ENCODE assay signal across 20 mouse cellular contexts in the genomic region with DNA sequence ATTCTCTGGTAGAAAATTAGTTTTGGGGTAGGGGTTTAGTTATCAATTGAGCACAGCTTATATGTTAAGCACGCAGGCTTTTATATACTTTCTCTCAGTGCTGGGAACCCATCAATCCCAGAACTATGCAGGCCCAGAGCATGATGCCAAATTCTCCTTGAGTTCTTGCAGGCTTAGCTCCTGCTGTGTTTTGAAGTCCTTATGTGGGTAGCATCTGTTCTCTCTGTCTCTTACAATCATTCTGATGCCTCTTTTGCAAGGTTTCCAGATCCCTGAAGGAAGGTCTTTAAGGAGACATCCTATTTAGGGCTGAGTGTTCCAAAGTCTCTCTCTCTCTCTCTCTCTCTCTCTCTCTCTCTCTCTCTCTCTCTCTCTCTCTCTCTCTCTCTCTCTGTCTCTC.
DNase-seq lines count a peak whose midpoint lies in the region; ATAC-seq lines count a peak whose summit lies in the region.
"Had no signal": no experiment of that assay in that cellular context is flagged by ENCODE, and none has a peak within 500 bp of the region (broad histone marks: within the 10 kb centered on the region; RNA-seq: fewer than 3 reads in every experiment).

No protein-coding gene starts in this region.

- DNase-seq in forebrain, embryonic 14.5 days (ENCODE audit: low spot score): peak; percentile 5
- no peak for DNase-seq in forebrain, embryonic 11.5 days (ENCODE audit: low spot score)
- DNase-seq in right cerebral cortex, adult 18-20 months: peak; percentile 5
- no peak for DNase-seq in right cerebral cortex, postnatal 14 days
- peak; percentile 63 for DNase-seq in layer of hippocampus, adult 9-11 months
- DNase-seq in thymus, postnatal 0 days (ENCODE audit: low spot score): no peak
- no peak for DNase-seq in adrenal gland, postnatal 14 days
- DNase-seq: embryo, embryonic 11 days; heart, postnatal 10 days; kidney, adult 2 months; kidney, postnatal 10 days; lung, postnatal 10 days; retina, postnatal 1 day; thymus, postnatal 4 days had no signal

- WGBS in forebrain, embryonic 14.5 days: 80% methylated on average over 1 of the region's 1 CpGs
- 88% methylated on average over 1 of the region's 1 CpGs for WGBS in forebrain, embryonic 11.5 days

- no peak overlapping the region for H3K4me2 ChIP-seq in forebrain, embryonic 14.5 days (ENCODE audit: low read length)
- H3K4me2 ChIP-seq in forebrain, embryonic 11.5 days (ENCODE audit: low read depth, low read length, severe bottlenecking): no peak overlapping the region
- H3K4me2 ChIP-seq: limb, embryonic 13.5 days; liver, embryonic 15.5 days; midbrain, embryonic 12.5 days had no signal

- H3K4me3 ChIP-seq in forebrain, embryonic 14.5 days (ENCODE audit: low read depth, low read length): no peak overlapping the region
- no peak overlapping the region for H3K4me3 ChIP-seq in forebrain, embryonic 11.5 days (ENCODE audit: low read depth, low read length)
- H3K4me3 ChIP-seq: forebrain, embryonic 10.5 days; heart, embryonic 10.5 days; limb, embryonic 13.5 days; liver, embryonic 15.5 days; midbrain, embryonic 12.5 days had no signal

- no peaks in the 10 kb centered on the region for H3K9me3 ChIP-seq in forebrain, embryonic 14.5 days (replicated peaks; ENCODE audit: control insufficient read depth, low read length)
- no peaks in the 10 kb centered on the region for H3K9me3 ChIP-seq in forebrain, embryonic 11.5 days (ENCODE audit: control insufficient read depth, low read length)
- H3K9me3 ChIP-seq: forebrain, embryonic 10.5 days; heart, embryonic 10.5 days; limb, embryonic 13.5 days; liver, embryonic 15.5 days; midbrain, embryonic 12.5 days had no signal

- no peaks in the 10 kb centered on the region for H3K27me3 ChIP-seq in forebrain, embryonic 14.5 days (replicated peaks; ENCODE audit: control insufficient read depth, insufficient read depth, low read length)
- no peaks in the 10 kb centered on the region for H3K27me3 ChIP-seq in forebrain, embryonic 11.5 days (ENCODE audit: control insufficient read depth, insufficient read depth, low read length)
- H3K27me3 ChIP-seq: CH12.LX; limb, embryonic 13.5 days; liver, embryonic 15.5 days; midbrain, embryonic 12.5 days had no signal

- H3K36me3 ChIP-seq in forebrain, embryonic 14.5 days (ENCODE audit: control insufficient read depth, insufficient read depth, low read length): no peaks in the 10 kb centered on the region
- no peaks in the 10 kb centered on the region for H3K36me3 ChIP-seq in forebrain, embryonic 11.5 days (ENCODE audit: control insufficient read depth, insufficient read depth, low read length)
- H3K36me3 ChIP-seq: forebrain, embryonic 10.5 days; heart, embryonic 10.5 days; limb, embryonic 13.5 days; liver, embryonic 15.5 days; midbrain, embryonic 12.5 days had no signal

- H3K4me1 ChIP-seq in forebrain, embryonic 14.5 days (ENCODE audit: control insufficient read depth, insufficient read depth, low read length): no peaks in the 10 kb centered on the region
- H3K4me1 ChIP-seq in forebrain, embryonic 11.5 days (replicated peaks; ENCODE audit: control insufficient read depth, insufficient read depth, low read length): no peaks in the 10 kb centered on the region
- H3K4me1 ChIP-seq: forebrain, embryonic 10.5 days; heart, embryonic 10.5 days; limb, embryonic 13.5 days; liver, embryonic 15.5 days; midbrain, embryonic 12.5 days had no signal

- H3K9ac ChIP-seq in forebrain, embryonic 14.5 days (ENCODE audit: low read length): no peak overlapping the region
- no peak overlapping the region for H3K9ac ChIP-seq in forebrain, embryonic 11.5 days (ENCODE audit: low read length)
- H3K9ac ChIP-seq: limb, embryonic 13.5 days; liver, embryonic 15.5 days; midbrain, embryonic 12.5 days had no signal

- H3K27ac ChIP-seq in forebrain, embryonic 14.5 days (ENCODE audit: low read depth, low read length): no peak overlapping the region
- H3K27ac ChIP-seq in forebrain, embryonic 11.5 days (ENCODE audit: low read depth, low read length): no peak overlapping the region
- H3K27ac ChIP-seq: forebrain, embryonic 10.5 days; heart, embryonic 10.5 days; limb, embryonic 13.5 days; liver, embryonic 15.5 days; midbrain, embryonic 12.5 days had no signal

- ATAC-seq in forebrain, embryonic 14.5 days: no peak
- ATAC-seq in forebrain, embryonic 11.5 days (replicated peaks; ENCODE audit: low FRiP score): no peak

Comparison
In these comparisons a context has a peak if more than half of its experiments do, and no peak if none do; other contexts are left out.
1. DNase-seq: peak in forebrain, embryonic 14.5 days (single experiment), right cerebral cortex, adult 18-20 months (single experiment) and layer of hippocampus, adult 9-11 months (single experiment); none in forebrain, embryonic 11.5 days (single experiment), right cerebral cortex, postnatal 14 days (single experiment), thymus, postnatal 0 days (single experiment) and adrenal gland, postnatal 14 days (single experiment).